Mouse (Mus musculus) MEL (cell line): Measurements from ENCODE around the gene Tcn2. TPM values are rescaled to one million over a fixed set of nuclear protein-coding genes. Genes with fewer than 3 reads are reported as not detected.
A peak's percentile ranks its signal among the peaks of the same experiment; 100 is the strongest.

Experiments used
- DNase-seq: peaks from one replicate; pipeline ENCODE4 v3.0.0; 2011; ENCODE audit warnings: low read depth, low spot score
- H3K27ac ChIP-seq: 2 replicates; pipeline ENCODE4 v1.5.1; 2012; ENCODE audit warnings: low read depth, mild to moderate bottlenecking, control low read depth, low read length, moderate library complexity; ENCODE audit not compliant: control insufficient read depth
- H3K27me3 ChIP-seq, 2 experiments: fragments of 150-350 bp in 1 of 2; sonication (generic) in 1 of 2; 2 replicates each; pipeline ENCODE4 v1.6.1; 2012; ENCODE audit warnings: low read length in 2 of 2, mild to moderate bottlenecking in 2 of 2, improper control_type of control experiment in 1 of 2, moderate library complexity in 1 of 2; ENCODE audit not compliant: insufficient read depth in 2 of 2, control insufficient read depth in 1 of 2
- H3K36me3 ChIP-seq, 2 experiments: 2 replicates each; pipeline ENCODE4 v1.6.1; 2012 to 2014; ENCODE audit warnings: low read length in 2 of 2, improper control_type of control experiment in 1 of 2, inconsistent platforms in 1 of 2, mild to moderate bottlenecking in 1 of 2; ENCODE audit not compliant: insufficient read depth in 2 of 2, control insufficient read depth in 1 of 2
- H3K4me1 ChIP-seq, 2 experiments: fragments of 150-350 bp in 1 of 2; sonication (generic) in 1 of 2; 2 replicates each; pipeline ENCODE4 v1.6.1; 2012; ENCODE audit warnings: low read length in 2 of 2, improper control_type of control experiment in 1 of 2, mild to moderate bottlenecking in 1 of 2; ENCODE audit not compliant: insufficient read depth in 2 of 2, control insufficient read depth in 1 of 2
- H3K4me3 ChIP-seq, 2 experiments: fragments of 150-350 bp in 1 of 2; sonication (generic) in 1 of 2; 2 replicates each; pipeline ENCODE4 v1.5.1; 2012; ENCODE audit warnings: low read depth in 2 of 2, low read length in 2 of 2, mild to moderate bottlenecking in 2 of 2, moderate library complexity in 2 of 2, control low read depth in 1 of 2, improper control_type of control experiment in 1 of 2; ENCODE audit not compliant: control insufficient read depth in 1 of 2, insufficient read depth in 1 of 2
- H3K79me2 ChIP-seq: 2 replicates; pipeline ENCODE4 v1.6.1; 2012; ENCODE audit warnings: mild to moderate bottlenecking, low read length, moderate library complexity; ENCODE audit not compliant: control insufficient read depth, poor library complexity, insufficient read depth
- H3K9ac ChIP-seq: 2 replicates; pipeline ENCODE4 v1.6.1; 2012; ENCODE audit warnings: low read depth, mild to moderate bottlenecking, control low read depth, low read length, moderate library complexity; ENCODE audit not compliant: control insufficient read depth, poor library complexity, severe bottlenecking
- H3K9me3 ChIP-seq: fragments of 150-350 bp; sonication (generic); replicated peaks from 2 replicates; pipeline ENCODE4 v1.6.1; 2012; ENCODE audit warnings: mild to moderate bottlenecking, low read length, improper control_type of control experiment, moderate library complexity; ENCODE audit not compliant: insufficient read depth
- BHLHE40 ChIP-seq: IDR thresholded peaks from 2 replicates; pipeline ENCODE4 v1.6.1; 2012; ENCODE audit warnings: low read depth, mild to moderate bottlenecking, inconsistent platforms, low read length, improper control_type of control experiment, borderline replicate concordance
- CHD1 ChIP-seq: IDR thresholded peaks from 2 replicates; pipeline ENCODE4 v1.6.1; 2012; ENCODE audit warnings: low read depth, mild to moderate bottlenecking, inconsistent platforms, low read length, improper control_type of control experiment
- CHD2 ChIP-seq: IDR thresholded peaks from 2 replicates; pipeline ENCODE4 v1.6.1; 2011; ENCODE audit warnings: low read length, improper control_type of control experiment
- CTCF ChIP-seq, 3 experiments: IDR thresholded peaks in 2 of 3; conservative IDR thresholded peaks in 1 of 3; 2 replicates each; pipeline ENCODE4 v1.5.1; 2011 to 2012; ENCODE audit warnings: low read length in 3 of 3, low read depth in 2 of 3, mild to moderate bottlenecking in 2 of 3, improper control_type of control experiment in 1 of 3, inconsistent platforms in 1 of 3, mixed read lengths in 1 of 3, moderate library complexity in 1 of 3; ENCODE audit not compliant: control insufficient read depth in 1 of 3, insufficient read depth in 1 of 3, poor library complexity in 1 of 3, severe bottlenecking in 1 of 3
- E2F4 ChIP-seq: IDR thresholded peaks from 2 replicates; pipeline ENCODE4 v1.6.1; 2011; ENCODE audit warnings: low read depth, low read length, improper control_type of control experiment, borderline replicate concordance
- EP300 ChIP-seq, 2 experiments: IDR thresholded peaks; 2 replicates each; pipeline ENCODE4 v1.6.1; 2011; ENCODE audit warnings: improper control_type of control experiment in 2 of 2, low read length in 2 of 2, low read depth in 1 of 2, mild to moderate bottlenecking in 1 of 2
- ETS1 ChIP-seq: IDR thresholded peaks from 2 replicates; pipeline ENCODE4 v1.6.1; 2012; ENCODE audit warnings: low read depth, mild to moderate bottlenecking, inconsistent platforms, low read length, improper control_type of control experiment, moderate library complexity
- GABPA ChIP-seq: IDR thresholded peaks from 2 replicates; pipeline ENCODE4 v1.6.1; 2012; ENCODE audit warnings: low read depth, mild to moderate bottlenecking, inconsistent platforms, low read length, improper control_type of control experiment, moderate library complexity
- HCFC1 ChIP-seq: IDR thresholded peaks from 2 replicates; pipeline ENCODE4 v1.6.1; 2012; ENCODE audit warnings: low read depth, mild to moderate bottlenecking, inconsistent platforms, low read length, improper control_type of control experiment, moderate library complexity
- JUND ChIP-seq: IDR thresholded peaks from 2 replicates; pipeline ENCODE4 v1.6.1; 2011; ENCODE audit warnings: low read depth, mild to moderate bottlenecking, improper control_type of control experiment, low read length
- KAT2A ChIP-seq: conservative IDR thresholded peaks from 2 replicates; pipeline ENCODE4 v1.6.1; 2012; ENCODE audit warnings: low read depth, low read length, improper control_type of control experiment, inconsistent platforms
- MAX ChIP-seq: IDR thresholded peaks from 2 replicates; pipeline ENCODE4 v1.6.1; 2011; ENCODE audit warnings: low read length, improper control_type of control experiment
- MAZ ChIP-seq: IDR thresholded peaks from 2 replicates; pipeline ENCODE4 v1.6.1; 2012; ENCODE audit warnings: low read depth, mild to moderate bottlenecking, inconsistent platforms, low read length, improper control_type of control experiment
- MEF2A ChIP-seq: IDR thresholded peaks from 2 replicates; pipeline ENCODE4 v1.6.1; 2014; ENCODE audit warnings: low read depth, mild to moderate bottlenecking, inconsistent platforms, low read length, improper control_type of control experiment; ENCODE audit not compliant: poor library complexity, insufficient replicate concordance, severe bottlenecking; ENCODE audit errors: extremely low read depth
- MXI1 ChIP-seq: IDR thresholded peaks from 2 replicates; pipeline ENCODE4 v1.6.1; 2011; ENCODE audit warnings: mild to moderate bottlenecking, low read depth, low read length, improper control_type of control experiment
- MYB ChIP-seq: IDR thresholded peaks from 2 replicates; pipeline ENCODE4 v1.6.1; 2011; ENCODE audit warnings: mild to moderate bottlenecking, low read depth, low read length, improper control_type of control experiment
- MYC ChIP-seq: IDR thresholded peaks from 2 replicates; pipeline ENCODE4 v1.6.1; 2011; ENCODE audit warnings: low read depth, mild to moderate bottlenecking, low read length, improper control_type of control experiment, moderate library complexity
- NELFE ChIP-seq: IDR thresholded peaks from 2 replicates; pipeline ENCODE4 v1.6.1; 2011; ENCODE audit warnings: low read depth, low read length, improper control_type of control experiment
- POLR2A ChIP-seq, 2 experiments: IDR thresholded peaks; 2 replicates each; pipeline ENCODE4 v1.6.1; 2011 to 2012; ENCODE audit warnings: low read length in 2 of 2, mild to moderate bottlenecking in 2 of 2, control low read depth in 1 of 2, improper control_type of control experiment in 1 of 2, low read depth in 1 of 2, moderate library complexity in 1 of 2; ENCODE audit not compliant: control insufficient read depth in 1 of 2, insufficient read depth in 1 of 2, poor library complexity in 1 of 2
- POLR2AphosphoS2 ChIP-seq: IDR thresholded peaks from 2 replicates; pipeline ENCODE4 v1.6.1; 2011; ENCODE audit warnings: low read length, improper control_type of control experiment
- POLR2AphosphoS5 ChIP-seq: IDR thresholded peaks from 2 replicates; pipeline ENCODE4 v1.6.1; 2012; ENCODE audit warnings: low read depth, borderline replicate concordance, mild to moderate bottlenecking, inconsistent platforms, low read length, moderate library complexity, mixed read lengths
- RAD21 ChIP-seq: IDR thresholded peaks from 2 replicates; pipeline ENCODE4 v1.6.1; 2011; ENCODE audit warnings: mild to moderate bottlenecking, low read depth, low read length, improper control_type of control experiment
- RCOR1 ChIP-seq: IDR thresholded peaks from 2 replicates; pipeline ENCODE4 v1.6.1; 2012; ENCODE audit warnings: low read depth, mild to moderate bottlenecking, inconsistent platforms, low read length, improper control_type of control experiment
- SIN3A ChIP-seq: IDR thresholded peaks from 2 replicates; pipeline ENCODE4 v1.6.1; 2012; ENCODE audit warnings: low read length, improper control_type of control experiment, inconsistent platforms
- SMC3 ChIP-seq: IDR thresholded peaks from 2 replicates; pipeline ENCODE4 v1.6.1; 2011; ENCODE audit warnings: low read depth, low read length, improper control_type of control experiment
- TAL1 ChIP-seq: IDR thresholded peaks from 2 replicates; pipeline ENCODE4 v1.6.1; 2012; ENCODE audit warnings: mild to moderate bottlenecking, inconsistent platforms, low read length, moderate library complexity, mixed read lengths
- TCF12 ChIP-seq: IDR thresholded peaks from 2 replicates; pipeline ENCODE4 v1.6.1; 2014; ENCODE audit warnings: low read depth, mild to moderate bottlenecking, inconsistent platforms, low read length, improper control_type of control experiment, moderate library complexity
- UBTF ChIP-seq: IDR thresholded peaks from 2 replicates; pipeline ENCODE4 v1.6.1; 2012; ENCODE audit warnings: low read depth, mild to moderate bottlenecking, inconsistent platforms, low read length, improper control_type of control experiment, moderate library complexity, borderline replicate concordance; ENCODE audit not compliant: insufficient read depth
- USF1 ChIP-seq: IDR thresholded peaks from 2 replicates; pipeline ENCODE4 v1.6.1; 2014; ENCODE audit warnings: low read depth, mild to moderate bottlenecking, inconsistent platforms, low read length, improper control_type of control experiment, moderate library complexity
- USF2 ChIP-seq, 2 experiments: IDR thresholded peaks; 2 replicates each; pipeline ENCODE4 v1.6.1; 2011 to 2012; ENCODE audit warnings: improper control_type of control experiment in 2 of 2, low read length in 2 of 2, borderline replicate concordance in 1 of 2, inconsistent platforms in 1 of 2, low read depth in 1 of 2, mild to moderate bottlenecking in 1 of 2; ENCODE audit not compliant: insufficient read depth in 1 of 2
- ZC3H11A ChIP-seq: IDR thresholded peaks from 2 replicates; pipeline ENCODE4 v1.6.1; 2012; ENCODE audit warnings: low read depth, mild to moderate bottlenecking, inconsistent platforms, low read length, improper control_type of control experiment
- ZKSCAN1 ChIP-seq: IDR thresholded peaks from 2 replicates; pipeline ENCODE4 v1.6.1; 2012; ENCODE audit warnings: low read depth, mild to moderate bottlenecking, inconsistent platforms, low read length, improper control_type of control experiment, moderate library complexity
- ZMIZ1 ChIP-seq: IDR thresholded peaks from 2 replicates; pipeline ENCODE4 v1.6.1; 2012; ENCODE audit warnings: low read depth, mild to moderate bottlenecking, inconsistent platforms, low read length, improper control_type of control experiment, moderate library complexity
- polyA plus RNA-seq, 2 experiments: library from polyadenylated mRNA; stranded (reverse) in 1 of 2; unstranded in 1 of 2; fragments of >175 nt in 1 of 2; fragments of >200 nt in 1 of 2; gene quantifications; 2 replicates each; pipeline versions ENCODE4 v1.2.1 to v1.2.4; 2012; ENCODE audit warnings: low replicate concordance in 2 of 2, low read depth in 1 of 2; ENCODE audit not compliant: insufficient read length in 2 of 2, insufficient read depth in 1 of 2, missing spikeins in 1 of 2
- total RNA-seq: library from RNA; depleted of rRNA; stranded (reverse); fragments of 300-350 nt; gene quantifications from 2 replicates; pipeline ENCODE4 v1.2.3, GENCODE M21; 2012

Tcn2 gene
- total and polyA plus RNA-seq, 3 experiments = 14.1 to 16.0 TPM; not detected in 1

DNA sequence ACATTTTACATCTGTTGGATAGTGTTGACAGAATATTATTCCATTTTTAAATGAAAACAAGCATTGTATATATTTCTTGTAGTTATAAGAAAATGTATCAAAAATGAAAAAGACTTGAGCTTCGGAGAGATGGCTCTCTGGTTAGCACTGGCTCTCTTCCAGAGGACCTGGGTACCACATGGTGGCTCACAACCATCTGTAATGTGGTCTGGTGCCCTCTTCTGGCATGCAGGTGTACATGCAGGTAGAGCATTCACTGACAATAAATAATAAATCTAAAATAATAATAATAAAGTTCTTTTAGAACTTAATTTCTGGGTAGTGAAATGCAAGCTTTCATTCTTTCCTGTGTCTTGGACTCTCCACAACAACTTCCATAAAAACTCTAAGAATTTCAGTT is 13.2 kb downstream of the Tcn2 start (continued):
- no peak for TF ChIP-seq ZMIZ1

DNA sequence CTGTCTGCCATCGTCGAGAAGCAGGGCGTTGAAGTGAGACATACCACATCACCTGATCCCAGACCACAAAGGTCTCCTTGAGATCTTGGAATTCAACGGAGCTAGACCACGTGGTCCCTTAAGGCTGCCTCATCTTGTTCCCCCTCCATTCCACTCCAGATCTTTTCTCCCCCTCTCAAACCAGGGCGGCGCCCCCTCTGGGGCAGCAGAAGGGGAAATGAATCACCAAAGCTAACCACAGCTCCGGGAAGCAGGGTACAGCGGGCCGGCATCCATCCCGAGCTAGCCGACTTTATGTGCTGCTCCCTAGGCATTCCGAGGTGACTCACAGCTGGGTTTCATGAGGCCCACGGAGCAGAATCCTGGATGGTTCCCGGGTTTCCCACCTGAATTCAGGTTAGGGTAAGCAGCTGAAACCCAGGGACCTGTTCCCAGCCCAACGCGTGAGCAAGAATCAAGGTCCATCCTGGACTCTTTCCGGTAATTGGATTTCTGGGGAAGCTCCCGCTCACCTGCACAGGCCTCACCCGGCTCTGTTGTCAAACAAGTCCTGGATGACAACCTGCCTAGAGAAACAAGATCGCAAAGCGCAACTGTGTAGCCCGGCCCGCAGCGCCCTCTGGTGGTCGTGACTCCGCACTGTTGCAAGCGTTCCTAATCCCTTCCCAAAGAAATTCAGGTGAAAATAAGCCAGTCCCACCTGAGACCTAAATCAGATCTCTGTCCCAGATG is 17.7 kb downstream of the Tcn2 start, which contains the start of gene Slc35e4:
Gene Slc35e4, minus strand, starts transcription at position 556 of the 732 bp plus-strand sequence.
- no peaks in the 10 kb centered on the region for H3K27me3 ChIP-seq
- peak; percentile 97 for DNase-seq
- H3K79me2 ChIP-seq = peaks cover 17% of the 10 kb centered on the region
- H3K9ac ChIP-seq = peak within 1 kb of the TSS; percentile 74
- H3K4me3 ChIP-seq = peak within 1 kb of the TSS; percentile 72 to 75
- peaks cover 0 to 10% of the 10 kb centered on the region in 2 experiments; a peak in 2 of 4 replicates for H3K36me3 ChIP-seq
- peak within 1 kb of the TSS; percentile 85 for H3K27ac ChIP-seq
- no peaks in the 10 kb centered on the region for H3K9me3 ChIP-seq
- H3K4me1 ChIP-seq = peaks cover 9 to 30% of the 10 kb centered on the region in 2 experiments; a peak in 3 of 4 replicates
- TF ChIP-seq ZC3H11A (peak; percentile 60), RAD21 (peak; percentile 72), UBTF (no peak), ETS1 (peak; percentile 69), TAL1 (no peak), EP300 (IDR thresholded peaks at IDR 0.05; ENCODE audit: low read depth in 1 of 2, low read length in 2 of 2) (peak; percentile 67 to 68), TCF12 (peak; percentile 33; the same call in 1 of the 2 replicates), CTCF (IDR thresholded peaks at IDR 0.05 in 2 of 3, conservative IDR thresholded peaks at IDR 0.05 in 1 of 3; ENCODE audit: control insufficient read depth in 1 of 3, insufficient read depth in 1 of 3, low read depth in 2 of 3, low read length in 3 of 3, poor library complexity in 1 of 3, severe bottlenecking in 1 of 3) (peak; percentile 82 to 99 (median 96)), MYC (peak; percentile 99), MXI1 (peak; percentile 94), CHD1 (no peak), USF1 (peak; percentile 92), NELFE (peak; percentile 37; the same call in 1 of the 2 replicates), JUND (peak; percentile 79), ZKSCAN1 (no peak), MAZ (peak; percentile 80; the same call in 1 of the 2 replicates), E2F4 (peak; percentile 57; the same call in 1 of the 2 replicates), MYB (no peak), HCFC1 (no peak; the same call in 1 of the 2 replicates), SIN3A (peak; percentile 91), ZMIZ1 (no peak), SMC3 (peak; percentile 73), POLR2AphosphoS5 (no peak), BHLHE40 (0 out of 2 replicates have a peak, but pooled peaks have one; percentile 30), RCOR1 (peak; percentile 67), MAX (peak; percentile 100), USF2 (IDR thresholded peaks at IDR 0.05; ENCODE audit: borderline replicate concordance in 1 of 2, insufficient read depth in 1 of 2, low read depth in 1 of 2, low read length in 2 of 2) (peak in 1 of 2 experiments; percentile 79; a peak in 2 of 4 replicates), KAT2A (no peak), GABPA (no peak), POLR2AphosphoS2 (no peak; the same call in none of the 2 replicates), MEF2A (no peak), CHD2 (no peak), POLR2A (IDR thresholded peaks at IDR 0.05; ENCODE audit: control insufficient read depth in 1 of 2, insufficient read depth in 1 of 2, low read depth in 1 of 2, low read length in 2 of 2, poor library complexity in 1 of 2) (peak; percentile 7 to 29; a peak in 2 of 4 replicates)
